Mouse (Mus musculus) ES-E14 (cell line): ENCODE measurements around the gene Borcs6.

Experiments
- CHD2 ChIP-seq: IDR thresholded peaks from 2 replicates; pipeline ENCODE4 v1.6.1; 2014; ENCODE audit warnings: mild to moderate bottlenecking, low read depth, low read length, inconsistent platforms
- MAFK ChIP-seq: IDR thresholded peaks from 2 replicates; pipeline ENCODE4 v1.6.1; 2014; ENCODE audit warnings: mild to moderate bottlenecking, low read depth, low read length, inconsistent platforms; ENCODE audit not compliant: insufficient read depth

DNA sequence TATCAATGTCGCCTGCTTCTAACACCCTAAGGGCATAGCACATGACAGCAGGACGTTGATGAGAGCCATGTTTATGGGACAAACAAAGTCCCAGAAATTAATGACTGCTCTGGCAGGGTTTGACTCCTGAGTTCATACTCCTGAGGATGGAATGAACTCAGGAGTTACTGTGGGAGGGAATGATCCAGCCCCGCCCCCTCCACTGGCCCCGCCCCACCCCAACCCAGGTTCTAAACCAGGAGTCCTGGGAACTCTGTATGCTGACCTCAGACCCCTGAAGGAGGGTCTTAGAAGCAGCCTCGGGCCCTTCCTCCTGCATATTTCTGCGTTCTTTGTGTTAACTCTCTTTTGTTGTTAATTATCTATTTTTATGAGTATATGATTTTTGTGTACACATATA lies 26.1 kb downstream of the Borcs6 start:
- TF ChIP-seq CHD2 (no peak), MAFK (no peak)
